Mouse (Mus musculus) liver, embryonic 11.5 days (tissue): Measurements from ENCODE around the gene Olfr155. TPM values are rescaled to one million over a fixed set of nuclear protein-coding genes. Genes with fewer than 3 reads are reported as not detected.
A peak's percentile ranks its signal among the peaks of the same experiment; 100 is the strongest.

Experiments used
- ATAC-seq: fragments of 200-750 bp; cut with Nextera tagmentation; replicated peaks from 2 replicates; pipeline ENCODE4 v1.8.0; 2017; ENCODE audit warnings: moderate number of reproducible peaks, mild to moderate bottlenecking, moderate TSS enrichment, moderate library complexity; ENCODE audit not compliant: low FRiP score
- DNase-seq: peaks from one replicate; pipeline ENCODE4 v3.0.0-alpha.2; 2017; ENCODE audit warnings: low spot score
- H3K27ac ChIP-seq: fragments of 300-500 bp; sonication (generic); 2 replicates; pipeline ENCODE4 v1.5.1; 2014; ENCODE audit warnings: mild to moderate bottlenecking, low read depth, low read length, control low read depth
- H3K27me3 ChIP-seq: fragments of 300-500 bp; sonication (generic); replicated peaks from 2 replicates; pipeline ENCODE4 v1.6.1; 2014; ENCODE audit warnings: low read length, mixed read lengths; ENCODE audit not compliant: control insufficient read depth, insufficient read depth
- H3K36me3 ChIP-seq: fragments of 300-500 bp; sonication (generic); 2 replicates; pipeline ENCODE4 v1.6.1; 2014; ENCODE audit warnings: mild to moderate bottlenecking, low read length, moderate library complexity, mixed read lengths; ENCODE audit not compliant: control insufficient read depth, insufficient read depth
- H3K4me1 ChIP-seq: fragments of 300-500 bp; sonication (generic); replicated peaks from 2 replicates; pipeline ENCODE4 v1.6.1; 2014; ENCODE audit warnings: low read length, mixed read lengths; ENCODE audit not compliant: control insufficient read depth, insufficient read depth
- H3K4me2 ChIP-seq: fragments of 300-500 bp; sonication (generic); 2 replicates; pipeline ENCODE4 v1.6.1; 2014; ENCODE audit warnings: mild to moderate bottlenecking, control low read depth, moderate library complexity
- H3K4me3 ChIP-seq: fragments of 300-500 bp; sonication (generic); 2 replicates; pipeline ENCODE4 v1.5.1; 2014; ENCODE audit warnings: low read depth, low read length, control low read depth
- H3K9ac ChIP-seq: fragments of 300-500 bp; sonication (generic); 2 replicates; pipeline ENCODE4 v1.6.1; 2014; ENCODE audit warnings: low read depth, low read length, control low read depth
- H3K9me3 ChIP-seq: fragments of 300-500 bp; sonication (generic); 2 replicates; pipeline ENCODE4 v1.6.1; 2016; ENCODE audit warnings: low read length, inconsistent platforms, mixed read lengths; ENCODE audit not compliant: control insufficient read depth
- WGBS: fragments of 180-500 bp; shearing (Covaris S2); extraction: QIAGEN DNeasy Blood & Tissue Kit; methylation state at CpG from one replicate; pipeline ENCODE4 v1.1.7; 2014; 5-methylcytosine and 5-hydroxymethylcytosine counted together
- polyA plus RNA-seq: library from polyadenylated mRNA; unstranded; fragments of >200 nt; fragmentation: Nextera tagmentation; extraction: Ambion mirVana; gene quantifications from 2 replicates; pipeline ENCODE4 v1.2.1, GENCODE M21; 2014

The Olfr155 gene
- polyA plus RNA-seq: not detected in 2 replicates

DNA sequence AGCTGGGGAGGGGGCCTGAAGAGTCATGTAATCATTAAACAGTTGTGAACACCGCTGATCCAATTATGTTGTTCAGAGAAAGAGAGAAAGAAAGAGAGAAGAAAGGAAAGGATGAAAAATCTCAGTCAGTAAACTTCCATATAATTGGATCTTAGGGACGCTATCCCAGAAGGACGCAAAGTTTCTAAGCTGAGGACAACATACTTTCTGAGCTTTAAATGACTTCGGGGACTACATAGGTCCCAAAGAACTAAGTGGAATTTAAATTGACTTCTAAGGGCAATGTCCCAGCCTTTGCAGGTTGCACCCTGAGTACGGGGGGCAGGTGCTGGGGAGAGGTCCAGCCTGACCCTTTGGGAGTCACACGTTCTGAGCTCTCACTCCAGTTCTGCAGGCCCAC lies at the start of gene Olfr155:
TSS of gene Olfr155 (plus strand) at position 301 of the 400 bp plus-strand sequence.
- H3K4me3 ChIP-seq: no peak within 1 kb of the TSS
- no peak within 1 kb of the TSS for H3K27ac ChIP-seq
- ATAC-seq (no peak), DNase-seq (no peak)
- H3K9me3 ChIP-seq: no peaks in the 10 kb centered on the region
- no peaks in the 10 kb centered on the region for H3K36me3 ChIP-seq
- H3K27me3 ChIP-seq: no peaks in the 10 kb centered on the region
- no peaks in the 10 kb centered on the region for H3K4me1 ChIP-seq
- WGBS: 85% methylated on average over 6 of the region's 6 CpGs
- H3K9ac ChIP-seq: no peak within 1 kb of the TSS
- no peak within 1 kb of the TSS for H3K4me2 ChIP-seq

- Histone ChIP-seq H3K36me3 (no peaks in the 10 kb centered on the region), H3K27ac (no peak overlapping the region), H3K27me3 (no peaks in the 10 kb centered on the region), H3K9ac (no peak overlapping the region), H3K9me3 (no peaks in the 10 kb centered on the region), H3K4me3 (no peak overlapping the region), H3K4me1 (no peaks in the 10 kb centered on the region), H3K4me2 (no peak overlapping the region)
- 63% methylated on average over 13 of the region's 13 CpGs for WGBS
- DNase-seq: no peak
- ATAC-seq: no peak
Observed at GRCm38 (mm10) chr4:43822896-43823550, 28.3 kb upstream of the Olfr155 start.

GRCm38 (mm10) chr4:43823845-43824337 lies 27.5 kb upstream of the Olfr155 start, which contains the start of gene Olfr156:
Olfr156 (minus strand) TSS chr4:43823895.
- 20% methylated on average over 7 of the region's 7 CpGs for WGBS

DNA sequence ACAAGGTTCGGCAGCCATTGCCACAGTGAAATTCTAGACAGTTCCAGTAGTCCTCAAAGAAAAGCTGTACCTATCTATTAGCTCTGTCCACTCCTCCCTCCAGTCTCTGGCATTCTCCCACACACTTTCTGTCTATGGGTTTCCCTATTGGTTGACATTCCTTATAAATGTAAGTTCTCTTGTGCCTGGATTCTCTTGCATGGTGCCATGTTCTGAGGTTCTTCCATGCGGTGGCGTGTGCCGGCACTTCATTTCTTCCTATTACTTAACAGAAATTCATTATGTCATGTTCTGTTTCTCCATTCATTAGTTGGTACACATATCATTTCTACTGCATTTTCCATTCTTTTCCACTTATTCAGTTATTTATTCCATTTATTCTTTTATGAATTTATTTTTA lies 22.6 kb upstream of the Olfr155 start:
- Histone ChIP-seq H3K4me1 (no peaks in the 10 kb centered on the region), H3K27ac (no peak overlapping the region), H3K36me3 (no peaks in the 10 kb centered on the region), H3K4me2 (no peak overlapping the region), H3K9ac (no peak overlapping the region), H3K4me3 (no peak overlapping the region), H3K9me3 (no peaks in the 10 kb centered on the region), H3K27me3 (no peaks in the 10 kb centered on the region)
- DNase-seq (no peak), ATAC-seq (no peak)
- WGBS: 89% methylated on average over 4 of the region's 4 CpGs

More at GRCm38 (mm10) chr4:43823845-43824337, 27.5 kb upstream of the Olfr155 start, which contains the start of gene Olfr156:
- Histone ChIP-seq H3K4me2 (no peak within 1 kb of the TSS), H3K9ac (no peak within 1 kb of the TSS), H3K4me1 (no peaks in the 10 kb centered on the region), H3K27me3 (no peaks in the 10 kb centered on the region), H3K36me3 (no peaks in the 10 kb centered on the region), H3K27ac (no peak within 1 kb of the TSS), H3K4me3 (no peak within 1 kb of the TSS), H3K9me3 (no peaks in the 10 kb centered on the region)
- ATAC-seq: no peak
- no peak for DNase-seq

DNA sequence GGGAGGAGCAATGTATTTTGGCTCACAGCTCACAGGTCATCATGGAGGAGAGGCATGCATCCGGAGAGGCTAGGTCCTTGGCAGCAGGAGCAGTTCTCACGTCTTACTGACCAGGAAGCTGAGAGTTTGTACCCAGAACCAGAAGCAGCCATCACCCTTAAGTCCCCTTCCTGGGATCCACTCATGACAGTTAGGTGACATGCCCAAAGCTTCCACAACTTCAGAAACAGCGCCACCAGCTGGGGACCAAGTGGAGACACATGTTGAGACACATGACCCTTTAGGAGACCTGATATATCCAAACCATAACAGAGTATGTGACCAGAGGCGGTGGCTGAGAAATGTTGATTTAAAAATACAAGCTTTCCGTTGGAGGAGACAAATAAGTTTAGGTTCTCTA lies 19.3 kb upstream of the Olfr155 start:
- DNase-seq (peak; percentile 22), ATAC-seq (no peak)
- Histone ChIP-seq H3K27ac (no peak overlapping the region), H3K36me3 (no peaks in the 10 kb centered on the region), H3K4me1 (no peaks in the 10 kb centered on the region), H3K4me3 (no peak overlapping the region), H3K4me2 (no peak overlapping the region), H3K9me3 (no peaks in the 10 kb centered on the region), H3K9ac (no peak overlapping the region), H3K27me3 (no peaks in the 10 kb centered on the region)
- WGBS: 67% methylated on average over 5 of the region's 5 CpGs

- Histone ChIP-seq H3K4me3 (no peak overlapping the region), H3K27me3 (no peaks in the 10 kb centered on the region), H3K4me2 (no peak overlapping the region), H3K27ac (no peak overlapping the region), H3K36me3 (no peaks in the 10 kb centered on the region), H3K4me1 (no peaks in the 10 kb centered on the region), H3K9ac (no peak overlapping the region), H3K9me3 (no peaks in the 10 kb centered on the region)
- ATAC-seq (no peak), DNase-seq (no peak)
- 67% methylated on average over 5 of the region's 5 CpGs for WGBS
Observed at GRCm38 (mm10) chr4:43833752-43834151, 17.6 kb upstream of the Olfr155 start.

DNA sequence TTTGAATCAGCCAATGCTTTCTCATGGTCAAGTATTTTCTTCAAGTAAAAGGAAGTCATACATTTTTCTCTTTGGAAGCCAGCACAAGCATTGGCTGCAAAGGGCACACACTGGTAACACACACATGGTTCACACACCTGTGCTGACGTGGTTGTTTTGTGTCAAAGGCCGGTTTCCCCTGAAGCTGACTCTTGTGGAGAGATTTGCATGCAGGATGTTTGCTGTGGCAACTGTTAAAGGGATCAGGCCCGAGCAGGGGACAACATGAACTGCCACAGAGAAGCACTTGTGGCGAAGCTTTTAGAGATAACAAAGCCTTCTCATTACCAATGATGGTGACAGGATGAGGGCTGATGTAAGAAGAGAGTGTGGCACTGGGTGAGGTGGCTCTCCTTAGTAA lies 16.6 kb upstream of the Olfr155 start:
- Histone ChIP-seq H3K27ac (no peak overlapping the region), H3K27me3 (no peaks in the 10 kb centered on the region), H3K36me3 (no peaks in the 10 kb centered on the region), H3K9ac (no peak overlapping the region), H3K9me3 (no peaks in the 10 kb centered on the region), H3K4me2 (no peak overlapping the region), H3K4me3 (no peak overlapping the region), H3K4me1 (no peaks in the 10 kb centered on the region)
- WGBS: 51% methylated on average over 4 of the region's 4 CpGs
- ATAC-seq: no peak
- DNase-seq: no peak

- DNase-seq (no peak), ATAC-seq (no peak)
- no peak overlapping the region for H3K4me3 ChIP-seq
- no peaks in the 10 kb centered on the region for H3K27me3 ChIP-seq
- H3K27ac ChIP-seq: no peak overlapping the region
- no peaks in the 10 kb centered on the region for H3K4me1 ChIP-seq
- H3K9ac ChIP-seq: no peak overlapping the region
- H3K9me3 ChIP-seq: no peaks in the 10 kb centered on the region
- 63% methylated on average over 3 of the region's 3 CpGs for WGBS
- no peaks in the 10 kb centered on the region for H3K36me3 ChIP-seq
- no peak overlapping the region for H3K4me2 ChIP-seq
Observed at GRCm38 (mm10) chr4:43838326-43838725, 13.0 kb upstream of the Olfr155 start.

DNA sequence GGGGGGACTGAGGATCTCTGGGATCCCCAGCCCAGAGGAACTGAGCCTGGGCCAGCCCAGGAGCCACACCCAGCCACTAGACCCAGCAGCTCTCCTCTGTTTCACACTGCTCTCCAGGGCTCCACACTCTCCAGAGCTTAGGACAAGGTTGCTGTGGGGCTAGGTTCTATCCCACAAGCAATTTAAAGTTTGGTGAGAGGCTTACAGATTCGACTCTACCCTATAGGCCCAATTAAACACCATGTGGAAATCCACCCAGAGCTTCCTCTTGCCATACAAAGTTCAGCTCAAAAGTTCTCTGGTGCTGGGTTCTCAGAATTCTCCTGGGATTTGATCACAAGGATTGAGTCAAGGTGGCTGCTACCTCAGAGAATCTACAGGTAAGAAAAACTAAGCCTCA lies 11.3 kb upstream of the Olfr155 start, which contains the start of gene Olfr157:
TSS of gene Olfr157 (minus strand) at position 101 of the 400 bp plus-strand sequence.
- no peaks in the 10 kb centered on the region for H3K27me3 ChIP-seq
- 61% methylated on average over 1 of the region's 1 CpGs for WGBS
- H3K36me3 ChIP-seq: no peaks in the 10 kb centered on the region
- H3K4me3 ChIP-seq: no peak within 1 kb of the TSS
- no peak within 1 kb of the TSS for H3K9ac ChIP-seq
- H3K27ac ChIP-seq: no peak within 1 kb of the TSS
- no peaks in the 10 kb centered on the region for H3K9me3 ChIP-seq
- H3K4me2 ChIP-seq: no peak within 1 kb of the TSS
- ATAC-seq (no peak), DNase-seq (no peak)
- no peaks in the 10 kb centered on the region for H3K4me1 ChIP-seq
